Mouse (Mus musculus) brown adipose tissue, adult 24 weeks (tissue): Measurements from ENCODE around the gene Tbkbp1. TPM values are rescaled to one million over a fixed set of nuclear protein-coding genes. Genes with fewer than 3 reads are reported as not detected.
"Not testable (repeated sequence)": the region's sequence is repeated elsewhere in the genome, so short reads cannot be mapped to it uniquely, and the experiment has no call there.

ENCODE experiments used
- H3K27ac ChIP-seq: fragments of 200-500 bp; replicated peaks from 2 replicates; pipeline ENCODE4 v1.5.1; 2012; ENCODE audit warnings: low read depth, mild to moderate bottlenecking, low read length
- H3K4me1 ChIP-seq: fragments of 200-500 bp; 2 replicates; pipeline ENCODE4 v1.6.1; 2012; ENCODE audit warnings: low read length, mixed read lengths; ENCODE audit not compliant: control insufficient read depth, insufficient read depth, insufficient read length
- H3K4me3 ChIP-seq: fragments of 200-500 bp; 2 replicates; pipeline ENCODE4 v1.5.1; 2012; ENCODE audit warnings: low read depth, mild to moderate bottlenecking, low read length, moderate library complexity; ENCODE audit not compliant: insufficient read depth
- polyA plus RNA-seq: library from polyadenylated mRNA; stranded (reverse); fragments of >200 nt; gene quantifications from 2 replicates; pipeline ENCODE4 v1.2.4, GENCODE M21; 2012; ENCODE audit not compliant: missing spikeins, insufficient read depth, insufficient read length

Tbkbp1 gene
- 27.4 and 29.8 TPM in 2 replicates for polyA plus RNA-seq

DNA sequence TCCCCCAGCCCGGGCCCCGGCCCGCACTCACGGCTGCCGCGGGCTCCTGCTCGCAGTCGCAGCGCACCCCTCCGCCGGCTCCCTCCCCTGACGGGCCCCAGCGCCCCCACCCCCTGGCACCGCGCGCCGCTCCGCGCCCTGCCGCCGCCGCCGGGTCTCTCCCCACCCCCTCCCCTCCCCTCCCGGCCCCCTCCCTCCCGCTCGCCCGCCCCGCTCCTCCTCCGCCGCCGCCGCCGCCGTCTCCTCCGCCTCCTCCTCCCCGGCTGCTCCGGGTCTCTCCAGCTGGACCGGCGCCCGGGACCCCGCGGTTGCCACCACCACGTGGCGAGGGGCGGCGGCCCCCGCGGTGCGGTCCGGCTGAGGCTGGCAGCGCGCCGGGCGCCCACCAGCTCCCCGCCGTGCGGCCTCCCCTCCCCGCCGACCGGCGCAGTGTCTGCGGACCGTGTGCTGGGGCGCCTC, at the start of gene Tbkbp1:
Gene Tbkbp1 (minus strand): TSS at position 153 of the 459 bp plus-strand sequence.
- Histone ChIP-seq H3K4me3 (peak within 1 kb of the TSS; percentile 97), H3K27ac (peak within 1 kb of the TSS; percentile 93), H3K4me1 (peaks cover 12% of the 10 kb centered on the region)

DNA sequence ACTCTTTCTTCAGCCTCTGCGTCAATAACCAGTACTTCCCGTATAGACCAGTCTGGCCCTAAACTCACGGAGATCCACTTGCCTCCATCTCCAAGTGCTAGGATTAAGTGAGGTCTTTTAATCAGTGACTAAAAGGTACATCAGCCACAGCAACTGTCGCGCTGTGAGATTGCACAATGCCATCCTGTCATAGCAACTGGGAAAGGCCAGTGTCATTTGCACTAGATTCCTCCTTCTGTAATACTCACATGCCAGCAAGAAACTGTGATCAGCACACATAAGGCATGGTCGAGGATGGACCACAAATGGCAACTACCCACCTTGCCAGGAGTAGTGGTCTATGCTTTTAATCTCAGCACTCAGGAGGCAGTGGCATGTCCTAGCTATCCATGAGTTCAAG, 48.2 kb upstream of the Tbkbp1 start:
- Histone ChIP-seq H3K4me1 (no peaks in the 10 kb centered on the region), H3K27ac (no peak overlapping the region), H3K4me3 (no peak overlapping the region)

DNA sequence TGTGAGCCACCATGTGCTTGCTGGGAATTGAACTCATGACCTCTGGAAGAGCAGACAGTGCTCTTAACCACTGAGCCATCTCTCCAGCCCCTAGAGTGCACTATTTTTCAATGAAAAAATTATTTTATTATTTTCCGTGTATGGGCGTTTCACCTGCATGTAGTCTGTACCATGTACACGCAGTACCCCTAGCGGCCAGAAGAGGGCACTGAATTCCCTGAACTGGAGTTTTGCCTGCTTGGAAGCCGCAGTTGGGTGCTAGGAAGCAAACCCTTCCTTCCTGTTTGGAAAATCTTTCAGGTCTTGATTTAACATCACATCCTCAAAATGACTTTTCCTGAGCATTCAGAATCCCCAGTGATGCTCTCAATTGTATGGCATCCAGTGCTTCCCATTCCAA, 47.3 kb upstream of the Tbkbp1 start:
- Histone ChIP-seq H3K4me3 (no peak overlapping the region), H3K4me1 (no peaks in the 10 kb centered on the region), H3K27ac (no peak overlapping the region)

- Histone ChIP-seq H3K4me3 (no peak overlapping the region), H3K4me1 (no peaks in the 10 kb centered on the region), H3K27ac (no peak overlapping the region)
Measured at GRCm38 (mm10) chr11:97197021-97197420, 45.7 kb upstream of the Tbkbp1 start.

DNA sequence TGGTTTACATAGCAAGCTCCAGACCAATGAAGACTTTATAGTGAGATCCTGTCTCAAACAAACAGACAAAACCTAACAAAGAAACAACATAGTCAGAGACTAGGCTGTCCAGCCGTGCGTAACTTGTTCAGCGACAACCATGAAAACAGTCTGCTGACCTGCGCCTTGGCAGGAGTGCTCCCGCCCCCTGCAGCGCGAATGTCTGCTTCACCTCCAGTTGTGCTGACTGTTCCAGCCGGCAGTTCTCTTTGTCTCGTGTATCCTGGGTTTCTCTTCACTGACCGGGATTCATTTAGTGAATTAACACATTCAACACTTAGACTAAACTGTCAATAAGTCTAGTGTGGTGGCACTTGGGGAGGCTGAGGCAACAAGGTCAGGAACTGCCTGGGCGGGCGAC, 45.2 kb upstream of the Tbkbp1 start:
- H3K4me1 ChIP-seq = no peaks in the 10 kb centered on the region
- no peak overlapping the region for H3K27ac ChIP-seq
- H3K4me3 ChIP-seq = no peak overlapping the region

DNA sequence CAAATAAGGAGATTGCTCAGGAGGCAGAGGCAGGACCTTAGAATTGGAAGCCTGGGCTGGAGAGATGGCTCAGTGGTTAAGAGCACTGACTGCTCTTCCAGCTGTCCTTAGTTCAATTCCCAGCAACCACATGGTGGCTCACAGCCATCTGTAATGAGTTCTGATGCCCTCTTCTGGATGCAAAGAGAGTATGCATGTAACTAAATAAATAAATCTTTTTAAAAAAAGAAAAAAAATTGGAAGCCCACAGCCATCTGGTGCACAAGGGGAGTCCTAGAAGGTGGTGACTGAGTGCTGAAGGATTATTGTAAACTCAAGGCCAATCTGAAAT, 41.3 kb upstream of the Tbkbp1 start:
- no peak overlapping the region for H3K4me3 ChIP-seq
- no peaks in the 10 kb centered on the region for H3K4me1 ChIP-seq
- H3K27ac ChIP-seq = no peak overlapping the region

DNA sequence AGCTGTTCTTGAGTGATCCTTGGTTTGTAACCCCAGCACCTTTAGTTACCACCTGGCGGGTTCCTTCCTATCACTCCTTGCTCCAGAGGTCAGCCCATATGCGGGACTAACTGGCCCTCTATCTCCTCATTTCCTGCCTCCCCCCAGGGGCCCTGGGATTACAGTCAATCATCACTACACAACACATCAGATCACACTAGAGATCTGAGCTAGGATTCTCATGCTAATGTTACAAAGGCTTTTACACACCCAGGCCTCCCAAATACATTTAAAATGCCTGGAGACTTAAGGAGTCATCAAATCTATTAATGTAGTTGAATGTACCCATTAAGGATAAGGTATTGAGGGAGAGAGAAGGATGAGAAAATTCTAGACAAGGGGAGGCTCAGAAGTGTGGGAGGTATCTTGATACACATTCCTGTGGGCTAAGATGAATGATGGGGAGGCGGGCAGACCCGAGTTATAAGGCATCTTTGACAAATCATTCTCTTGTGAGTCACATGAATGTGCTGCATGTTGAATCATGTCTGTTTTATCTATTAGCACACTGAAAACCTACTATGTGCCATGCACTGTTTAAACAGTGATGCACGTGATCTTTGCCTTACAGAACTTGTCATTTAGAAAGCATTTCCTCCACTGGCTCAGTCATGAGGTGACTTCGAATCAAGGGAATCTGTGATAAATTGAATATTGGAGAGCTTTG, 40.8 kb upstream of the Tbkbp1 start:
- Histone ChIP-seq H3K4me3 (no peak overlapping the region), H3K4me1 (no peaks in the 10 kb centered on the region), H3K27ac (no peak overlapping the region)

GRCm38 (mm10) chr11:97190992-97191391, 39.7 kb upstream of the Tbkbp1 start:
- Histone ChIP-seq H3K4me3 (no peak overlapping the region), H3K4me1 (no peaks in the 10 kb centered on the region), H3K27ac (no peak overlapping the region)

DNA sequence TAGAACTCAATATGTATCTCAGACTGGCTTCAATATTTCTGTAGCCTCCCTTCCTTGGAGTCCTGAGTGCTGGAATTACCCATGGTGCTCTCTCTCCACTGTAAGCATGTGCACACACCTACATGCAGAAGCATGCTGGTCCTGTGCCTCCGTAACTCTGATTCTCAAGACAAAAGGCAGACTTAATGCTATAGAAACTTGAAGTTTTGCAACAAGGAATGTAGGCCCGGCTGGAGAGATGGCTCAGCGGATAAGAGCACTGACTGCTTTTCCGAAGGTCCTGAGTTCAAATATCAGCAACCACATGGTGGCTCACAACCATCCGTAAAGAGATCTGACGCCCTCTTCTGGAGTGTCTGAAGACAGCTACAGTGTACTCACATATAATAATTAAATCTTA, 38.4 kb upstream of the Tbkbp1 start:
- not testable (repeated sequence) for H3K4me1 ChIP-seq, H3K4me3 ChIP-seq, H3K27ac ChIP-seq

DNA sequence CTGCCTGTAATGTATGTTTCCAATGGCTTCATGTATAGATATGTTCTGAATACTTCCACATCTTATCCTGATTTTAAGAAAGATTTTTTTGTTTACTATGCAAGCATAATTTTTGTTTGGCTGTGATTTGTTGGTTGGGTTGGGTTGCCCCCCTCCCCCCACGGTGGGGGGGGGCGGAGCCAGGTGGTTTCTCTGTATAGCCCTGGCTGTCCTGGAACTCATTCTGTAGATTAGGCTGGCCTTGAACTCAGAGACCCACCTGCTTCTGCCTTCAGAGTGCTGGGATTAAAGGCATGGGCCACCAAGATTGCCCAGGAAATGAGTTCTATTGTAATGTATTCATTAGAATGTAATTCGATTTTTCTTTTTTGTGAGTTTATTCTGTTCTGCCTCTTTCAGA, 37.9 kb upstream of the Tbkbp1 start:
- no peaks in the 10 kb centered on the region for H3K4me1 ChIP-seq
- no peak overlapping the region for H3K4me3 ChIP-seq
- H3K27ac ChIP-seq = no peak overlapping the region

- H3K4me1 ChIP-seq = no peaks in the 10 kb centered on the region
- peak overlapping the region; percentile 67 for H3K4me3 ChIP-seq
- peak overlapping the region; percentile 73 for H3K27ac ChIP-seq
Measured at GRCm38 (mm10) chr11:97188643-97188955, 37.3 kb upstream of the Tbkbp1 start.

DNA sequence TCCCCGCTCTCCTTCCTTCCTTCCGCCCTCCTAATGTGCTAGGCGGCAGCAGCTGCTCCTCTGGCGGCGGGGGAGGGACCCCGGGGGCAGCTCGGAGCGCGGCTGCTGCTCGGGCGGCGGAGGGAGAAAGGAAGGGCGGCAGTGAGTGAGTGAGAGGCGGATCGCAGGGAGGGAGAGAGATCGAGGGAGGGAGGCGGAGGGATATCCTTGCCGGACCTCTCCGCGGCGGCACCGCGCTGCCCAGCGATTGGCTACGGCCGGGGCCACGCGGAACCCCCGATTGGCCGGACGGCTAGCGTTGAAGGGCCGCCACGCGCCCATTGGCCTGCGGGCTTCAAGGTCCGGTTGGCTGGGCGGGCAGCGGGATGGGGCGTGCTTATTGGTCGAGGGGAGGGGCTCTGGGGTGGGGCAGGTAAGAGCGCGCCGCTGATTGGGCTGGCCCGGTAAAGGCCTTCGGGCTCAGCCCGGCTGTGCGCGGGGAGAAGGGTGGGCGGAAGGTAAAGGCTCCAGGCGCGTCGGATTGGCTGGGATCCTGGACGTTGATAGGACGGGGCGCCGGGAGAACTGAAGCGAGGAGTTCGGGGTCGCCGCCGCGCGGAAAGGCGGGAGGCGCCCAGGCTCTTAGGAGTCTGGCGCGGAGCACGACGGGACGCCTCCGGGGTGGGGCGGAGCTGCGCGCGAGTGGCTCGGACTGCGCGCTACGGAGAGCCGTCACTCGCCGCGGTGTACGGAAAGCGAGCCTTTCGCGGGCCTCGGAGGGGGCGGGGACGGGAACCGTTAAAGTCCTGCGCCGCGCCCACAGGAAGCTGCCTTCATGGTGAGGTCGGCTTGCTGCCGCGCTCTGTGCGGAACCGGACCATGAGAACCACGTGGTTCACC, 36.7 kb upstream of the Tbkbp1 start, which contains the start of gene Kpnb1:
Gene Kpnb1 (minus strand): TSS at position 118 of the 879 bp plus-strand sequence.
- H3K27ac ChIP-seq = peak within 1 kb of the TSS; percentile 76
- H3K4me1 ChIP-seq = no peaks in the 10 kb centered on the region
- peak within 1 kb of the TSS; percentile 78 for H3K4me3 ChIP-seq

- H3K27ac ChIP-seq = peak overlapping the region; percentile 76
- H3K4me3 ChIP-seq = peak overlapping the region; percentile 78
- H3K4me1 ChIP-seq = no peaks in the 10 kb centered on the region
Measured at GRCm38 (mm10) chr11:97186947-97187763, 35.9 kb upstream of the Tbkbp1 start.

DNA sequence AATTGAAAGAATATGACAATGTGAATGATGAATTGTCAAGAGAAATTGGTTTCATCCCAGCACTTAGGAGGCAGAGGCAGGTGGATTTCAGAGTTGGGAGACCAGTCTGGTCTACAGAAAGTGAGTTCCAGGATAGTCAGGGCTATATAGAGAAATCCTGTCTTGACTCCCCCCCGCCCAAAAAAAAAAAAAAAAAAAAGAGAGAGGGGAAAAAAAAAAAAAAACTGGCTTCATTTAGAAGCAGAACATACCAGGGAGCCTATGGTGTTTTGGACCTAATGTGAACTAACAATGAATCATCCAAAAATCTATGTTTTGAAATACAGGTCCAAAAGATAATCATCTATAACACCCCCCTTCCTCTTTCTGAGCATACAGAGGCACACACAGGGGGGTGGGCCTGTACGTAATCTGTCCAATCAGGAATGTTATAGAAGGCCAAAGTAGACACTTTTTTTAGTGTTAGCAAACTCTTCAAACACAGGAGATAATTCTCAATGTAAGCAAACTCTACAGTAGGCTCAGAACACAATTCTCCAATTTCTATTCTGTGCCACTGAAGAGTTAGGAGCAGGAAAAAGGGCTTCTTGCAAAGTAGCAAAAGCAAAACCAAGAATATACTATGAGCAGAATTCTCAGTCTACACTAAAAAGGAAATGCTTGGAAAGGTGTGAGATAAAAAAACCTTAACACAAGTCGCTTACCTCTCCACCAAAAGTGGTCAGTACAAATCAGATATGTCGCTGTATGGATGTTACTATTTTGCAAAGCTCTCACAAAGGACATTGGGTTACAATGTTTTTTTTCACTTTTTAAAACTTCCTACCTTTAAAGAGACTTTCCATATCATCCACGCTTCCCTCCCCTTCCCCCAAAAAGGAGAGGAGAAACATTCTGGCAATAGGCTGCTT, 34.7 kb upstream of the Tbkbp1 start:
- H3K4me1 ChIP-seq = no peaks in the 10 kb centered on the region
- H3K27ac ChIP-seq = no peak overlapping the region
- no peak overlapping the region for H3K4me3 ChIP-seq
